Mouse (Mus musculus) C2C12 (cell line): ENCODE results near the gene 2010005H15Rik.
"Not testable (repeated sequence)": the region's sequence is repeated elsewhere in the genome, so short reads cannot be mapped to it uniquely, and the experiment has no call there.

ENCODE experiments used
- CEBPB ChIP-seq: IDR thresholded peaks from one replicate; pipeline ENCODE4 v1.6.1; 2011; ENCODE audit warnings: low read depth, mild to moderate bottlenecking, control low read depth, moderate library complexity
- CTCF ChIP-seq: IDR thresholded peaks from one replicate; pipeline ENCODE4 v1.5.1; 2011; ENCODE audit not compliant: control insufficient read depth, insufficient read depth, insufficient read length
- FOSL1 ChIP-seq: IDR thresholded peaks from one replicate; pipeline ENCODE4 v1.8.0; 2011; ENCODE audit warnings: mild to moderate bottlenecking, low read length; ENCODE audit not compliant: poor library complexity, insufficient read depth, severe bottlenecking
- MAX ChIP-seq: IDR thresholded peaks from one replicate; pipeline ENCODE4 v1.6.1; 2011; ENCODE audit warnings: mild to moderate bottlenecking, control low read depth
- MYOD1 ChIP-seq: IDR thresholded peaks from one replicate; pipeline ENCODE4 v1.6.1; 2011; ENCODE audit warnings: low read depth; ENCODE audit not compliant: control insufficient read depth, insufficient read length
- MYOG ChIP-seq: IDR thresholded peaks from one replicate; pipeline ENCODE4 v1.6.1; 2011; ENCODE audit not compliant: control insufficient read depth, insufficient read length; ENCODE audit errors: extremely low read depth
- USF1 ChIP-seq: IDR thresholded peaks from one replicate; pipeline ENCODE4 v1.6.1; 2011; ENCODE audit warnings: low read depth, mild to moderate bottlenecking, control low read depth, moderate library complexity

GRCm38 (mm10) chr16:36205684-36206083 lies 15.6 kb upstream of the 2010005H15Rik start:
- TF ChIP-seq CTCF, USF1, MYOD1, MAX, MYOG, CEBPB, FOSL1: not testable (repeated sequence)
